Mouse (Mus musculus) lung, adult 18-20 months (tissue): Measurements from ENCODE around the gene Pole4.

Experiments
- DNase-seq, 2 experiments: peaks; one replicate each; pipeline ENCODE4 v3.0.0; 2022; ENCODE audit warnings: mixed read lengths in 2 of 2

Gene Pole4

GRCm38 (mm10) chr6:82609339-82609926 lies 95.7 kb downstream of the Pole4 start:
- DNase-seq = no peak

DNA sequence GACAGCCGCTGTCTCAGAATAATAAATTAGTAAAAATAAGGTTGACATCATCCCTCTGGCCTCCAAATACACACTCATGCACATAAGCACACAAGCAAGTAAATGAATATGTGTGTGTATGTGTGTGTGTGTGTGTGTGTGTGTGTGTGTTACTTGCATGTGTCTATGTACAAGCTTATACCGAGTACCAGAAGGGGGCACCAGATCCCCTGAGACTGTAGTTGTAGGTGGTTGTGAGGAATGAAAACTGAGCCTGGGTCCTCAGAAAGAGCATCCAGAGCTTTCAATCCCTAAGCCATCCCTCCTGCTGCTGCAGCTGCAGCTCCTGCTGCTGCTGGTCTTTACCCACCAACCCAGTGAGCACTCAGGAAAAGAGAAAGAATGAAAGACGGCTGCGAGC lies 96.4 kb downstream of the Pole4 start:
- DNase-seq = no peak

DNA sequence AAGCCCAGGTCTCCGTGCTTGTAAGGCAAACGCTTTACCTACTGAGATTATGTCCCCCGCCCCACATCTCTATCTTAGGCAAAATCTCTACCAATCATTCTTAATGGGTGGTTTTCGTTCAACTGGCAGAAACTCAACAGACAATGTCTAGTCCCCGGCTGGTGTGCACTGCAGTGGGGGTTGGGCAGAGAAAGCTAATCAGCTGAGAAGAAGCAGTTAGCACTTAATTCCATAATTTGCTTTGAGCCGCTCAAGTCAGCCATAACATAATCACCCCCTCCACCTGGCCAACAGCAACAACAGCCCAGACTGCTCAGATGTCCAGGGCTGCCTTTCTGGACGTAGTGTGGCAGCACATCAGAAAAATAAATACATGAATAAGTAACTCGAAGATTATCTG lies 100.4 kb downstream of the Pole4 start:
- DNase-seq = no peak

- peak; percentile 4 to 12 for DNase-seq
Observed at GRCm38 (mm10) chr6:82603665-82604064, 101.5 kb downstream of the Pole4 start.

- DNase-seq = no peak
Observed at GRCm38 (mm10) chr6:82603228-82603627, 101.9 kb downstream of the Pole4 start.

- no peak for DNase-seq
Observed at GRCm38 (mm10) chr6:82595461-82596090, 109.6 kb downstream of the Pole4 start.

GRCm38 (mm10) chr6:82589387-82589786 lies 115.8 kb downstream of the Pole4 start:
- no peak for DNase-seq

- no peak for DNase-seq
Observed at GRCm38 (mm10) chr6:82585396-82585795, 119.8 kb downstream of the Pole4 start.

DNA sequence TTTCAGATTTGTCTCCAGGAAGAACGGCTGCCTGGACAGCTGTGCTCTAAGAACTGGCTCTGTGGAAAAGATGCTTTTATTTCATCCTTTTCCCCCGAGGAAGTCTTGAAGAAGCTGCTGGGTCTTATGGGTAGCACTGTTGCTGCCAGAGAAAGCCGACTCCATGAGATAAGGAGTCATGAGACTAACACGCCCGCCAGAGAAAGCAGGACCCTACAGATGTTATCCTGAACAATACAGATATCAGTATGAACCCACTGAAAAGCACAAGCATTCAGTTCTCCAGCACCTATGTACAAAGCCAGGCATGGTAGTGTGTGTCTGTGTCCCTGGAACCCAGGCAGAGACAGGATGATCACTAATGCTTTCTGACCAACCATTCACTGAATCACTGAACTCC lies 129.7 kb downstream of the Pole4 start:
- no peak for DNase-seq
